Mouse (Mus musculus) lung, embryonic 14.5 days (tissue): ENCODE measurements around the gene Tmem184b. TPM values are rescaled to one million over a fixed set of nuclear protein-coding genes. Genes with fewer than 3 reads are reported as not detected.

Experiments used
- ATAC-seq: fragments of 200-750 bp; cut with Nextera tagmentation; 2 replicates; pipeline ENCODE4 v1.8.0; 2017; ENCODE audit warnings: mild to moderate bottlenecking, moderate TSS enrichment, moderate library complexity; ENCODE audit not compliant: insufficient read depth
- DNase-seq: peaks from one replicate; pipeline ENCODE4 v3.0.0-alpha.2; 2015
- H3K27ac ChIP-seq: fragments of 300-500 bp; sonication (generic); 2 replicates; pipeline ENCODE4 v1.5.1; 2014; ENCODE audit warnings: low read depth, mild to moderate bottlenecking, moderate library complexity
- H3K27me3 ChIP-seq: fragments of 300-500 bp; sonication (generic); 2 replicates; pipeline ENCODE4 v1.6.1; 2014; ENCODE audit warnings: low read length, control low read depth; ENCODE audit not compliant: insufficient read depth
- H3K36me3 ChIP-seq: fragments of 300-500 bp; sonication (generic); 2 replicates; pipeline ENCODE4 v1.6.1; 2014; ENCODE audit warnings: control low read depth; ENCODE audit not compliant: insufficient read depth
- H3K4me1 ChIP-seq: fragments of 300-500 bp; sonication (generic); 2 replicates; pipeline ENCODE4 v1.6.1; 2014; ENCODE audit warnings: antibody characterized with exemption, control low read depth; ENCODE audit not compliant: insufficient read depth
- H3K4me2 ChIP-seq: fragments of 300-500 bp; sonication (generic); 2 replicates; pipeline ENCODE4 v1.6.1; 2014; ENCODE audit warnings: mild to moderate bottlenecking
- H3K4me3 ChIP-seq: fragments of 300-500 bp; sonication (generic); 2 replicates; pipeline ENCODE4 v1.5.1; 2014; ENCODE audit warnings: low read depth, low read length
- H3K9ac ChIP-seq: fragments of 300-500 bp; sonication (generic); 2 replicates; pipeline ENCODE4 v1.6.1; 2014
- H3K9me3 ChIP-seq: fragments of 300-500 bp; sonication (generic); 2 replicates; pipeline ENCODE4 v1.6.1; 2016; ENCODE audit warnings: low read depth, low read length, control low read depth
- CTCF ChIP-seq: IDR thresholded peaks from 2 replicates; pipeline ENCODE4 v1.5.1; 2016; ENCODE audit warnings: antibody characterized with exemption, low read depth
- WGBS: fragments of 180-500 bp; shearing (Covaris S2); extraction: QIAGEN DNeasy Blood & Tissue Kit; methylation state at CpG from one replicate; pipeline ENCODE4 v1.1.7; 2014; 5-methylcytosine and 5-hydroxymethylcytosine counted together
- polyA plus RNA-seq: library from polyadenylated mRNA; unstranded; fragments of >200 nt; fragmentation: Nextera tagmentation; extraction: Ambion mirVana; gene quantifications from 2 replicates; pipeline ENCODE4 v1.2.1, GENCODE M21; 2014

Tmem184b gene
- polyA plus RNA-seq, 1 experiment from 2014 or later: 77.3 TPM

GRCm38 (mm10) chr15:79429994-79430393 lies 26.6 kb upstream of the Tmem184b start:
- Histone ChIP-seq H3K9me3 (no peaks in the 10 kb centered on the region), H3K27me3 (no peaks in the 10 kb centered on the region), H3K4me1 (peaks cover under 1% of the 10 kb centered on the region; the same call in 1 of the 2 replicates), H3K4me3 (no peak overlapping the region), H3K36me3 (peaks cover 93% of the 10 kb centered on the region), H3K9ac (no peak overlapping the region), H3K27ac (no peak overlapping the region), H3K4me2 (no peak overlapping the region)
- no peak for TF ChIP-seq CTCF
- 86% methylated on average over 8 of the region's 9 CpGs for WGBS
- no peak for ATAC-seq
- DNase-seq: no peak

GRCm38 (mm10) chr15:79429527-79429926 lies 26.2 kb upstream of the Tmem184b start:
- Histone ChIP-seq H3K4me3 (no peak overlapping the region), H3K4me1 (no peaks in the 10 kb centered on the region; the same call in 1 of the 2 replicates), H3K9me3 (no peaks in the 10 kb centered on the region), H3K4me2 (no peak overlapping the region), H3K36me3 (peaks cover 93% of the 10 kb centered on the region), H3K27me3 (no peaks in the 10 kb centered on the region), H3K27ac (no peak overlapping the region), H3K9ac (no peak overlapping the region)
- DNase-seq (no peak), ATAC-seq (no peak)
- TF ChIP-seq CTCF: no peak
- 84% methylated on average over 12 of the region's 12 CpGs for WGBS

GRCm38 (mm10) chr15:79428616-79429015 lies 25.2 kb upstream of the Tmem184b start:
- ATAC-seq (no peak), DNase-seq (no peak)
- H3K9me3 ChIP-seq: no peaks in the 10 kb centered on the region
- peaks cover 95% of the 10 kb centered on the region for H3K36me3 ChIP-seq
- no peaks in the 10 kb centered on the region; the same call in 1 of the 2 replicates for H3K4me1 ChIP-seq
- no peaks in the 10 kb centered on the region for H3K27me3 ChIP-seq
- 65% methylated on average over 4 of the region's 4 CpGs for WGBS
- no peak overlapping the region for H3K4me2 ChIP-seq
- H3K9ac ChIP-seq: no peak overlapping the region
- H3K27ac ChIP-seq: no peak overlapping the region
- no peak for TF ChIP-seq CTCF
- H3K4me3 ChIP-seq: no peak overlapping the region

- no peak for ATAC-seq
- WGBS: 71% methylated on average over 6 of the region's 6 CpGs
- peak; percentile 32 for DNase-seq
- Histone ChIP-seq H3K4me2 (no peak overlapping the region), H3K4me1 (no peaks in the 10 kb centered on the region; the same call in 1 of the 2 replicates), H3K27me3 (no peaks in the 10 kb centered on the region), H3K27ac (no peak overlapping the region), H3K9ac (no peak overlapping the region), H3K9me3 (no peaks in the 10 kb centered on the region), H3K4me3 (no peak overlapping the region), H3K36me3 (peaks cover 98% of the 10 kb centered on the region)
- TF ChIP-seq CTCF: no peak
These were observed 24.1 kb upstream of the Tmem184b start for GRCm38 (mm10) chr15:79427516-79427915.

GRCm38 (mm10) chr15:79425516-79425915 lies 22.1 kb upstream of the Tmem184b start:
- Histone ChIP-seq H3K9ac (no peak overlapping the region), H3K4me1 (no peaks in the 10 kb centered on the region), H3K9me3 (no peaks in the 10 kb centered on the region), H3K27ac (no peak overlapping the region), H3K27me3 (no peaks in the 10 kb centered on the region), H3K36me3 (peaks cover 100% of the 10 kb centered on the region), H3K4me3 (no peak overlapping the region), H3K4me2 (no peak overlapping the region)
- TF ChIP-seq CTCF: no peak
- 71% methylated on average over 11 of the region's 11 CpGs for WGBS
- ATAC-seq: no peak
- no peak for DNase-seq

- 86% methylated on average over 17 of the region's 17 CpGs for WGBS
- no peak for TF ChIP-seq CTCF
- H3K36me3 ChIP-seq: peaks cover 100% of the 10 kb centered on the region
- H3K4me1 ChIP-seq: no peaks in the 10 kb centered on the region
- H3K9me3 ChIP-seq: no peaks in the 10 kb centered on the region
- H3K4me2 ChIP-seq: no peak overlapping the region
- H3K27me3 ChIP-seq: no peaks in the 10 kb centered on the region
- ATAC-seq (no peak), DNase-seq (no peak)
- H3K4me3 ChIP-seq: no peak overlapping the region
- H3K9ac ChIP-seq: no peak overlapping the region
- no peak overlapping the region for H3K27ac ChIP-seq
These were observed 21.2 kb upstream of the Tmem184b start for GRCm38 (mm10) chr15:79424602-79425001.

- Histone ChIP-seq H3K27me3 (no peaks in the 10 kb centered on the region), H3K4me3 (no peak overlapping the region), H3K9ac (no peak overlapping the region), H3K4me1 (no peaks in the 10 kb centered on the region), H3K36me3 (peaks cover 98% of the 10 kb centered on the region), H3K9me3 (no peaks in the 10 kb centered on the region), H3K27ac (no peak overlapping the region), H3K4me2 (no peak overlapping the region)
- ATAC-seq: no peak
- WGBS: 70% methylated on average over 6 of the region's 6 CpGs
- no peak for DNase-seq
- TF ChIP-seq CTCF: no peak
These were observed 19.4 kb upstream of the Tmem184b start for GRCm38 (mm10) chr15:79422715-79423243.
